In the genomic region with DNA sequence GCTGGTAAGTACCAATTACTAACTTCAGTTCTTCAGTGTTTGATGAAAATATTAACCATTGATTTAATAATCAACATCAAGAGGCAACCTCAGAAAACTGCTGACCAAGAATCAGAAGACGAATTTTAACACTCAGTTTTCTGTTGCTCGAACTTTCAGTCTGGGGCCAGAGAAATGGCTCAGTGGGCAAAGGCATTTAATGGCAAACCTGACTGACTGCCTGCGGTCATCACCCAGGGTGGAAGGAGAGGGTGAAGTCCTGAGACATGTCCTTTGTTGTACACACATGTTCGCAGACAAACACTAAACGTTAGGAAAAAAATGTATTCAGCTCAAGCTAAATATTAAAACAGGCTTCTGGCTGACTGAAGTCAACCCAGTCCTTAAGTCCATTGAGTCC, we compare ENCODE assay signal across 22 mouse cellular contexts. TPM values are rescaled to one million over a fixed set of nuclear protein-coding genes. Genes with fewer than 3 reads are reported as not detected.
DNase-seq lines count a peak whose midpoint lies in the region; ATAC-seq and TF ChIP-seq lines count a peak whose summit lies in the region.
"Had no signal": no experiment of that assay in that cellular context is flagged by ENCODE, and none has a peak within 500 bp of the region (broad histone marks: within the 10 kb centered on the region; RNA-seq: fewer than 3 reads in every experiment).

No protein-coding gene starts in this region.

- WGBS in kidney, adult 2 months: 65% methylated on average over 5 of the region's 5 CpGs
- 90% methylated on average over 5 of the region's 5 CpGs for WGBS in kidney, embryonic 14.5 days
- WGBS in midbrain, embryonic 11.5 days: 95% methylated on average over 5 of the region's 5 CpGs
- 93% methylated on average over 5 of the region's 5 CpGs for WGBS in midbrain, embryonic 14.5 days

- peak; percentile 12 for DNase-seq in kidney, adult 11 months
- no peak for DNase-seq in kidney, postnatal 25 days
- DNase-seq in kidney, adult 2 months: peak; percentile 64
- peak; percentile 73 for DNase-seq in kidney, adult 9 months
- DNase-seq in kidney, adult 18-20 months: no peak
- DNase-seq in midbrain, embryonic 11.5 days (ENCODE audit: low spot score, missing footprints): peak; percentile 64
- DNase-seq in midbrain, embryonic 14.5 days: no peak
- DNase-seq: adrenal gland, adult 2 months; adrenal gland, adult 8-10 months; adrenal gland, postnatal 10 days; adrenal gland, postnatal 14 days; adrenal gland, postnatal 25 days; adrenal gland, postnatal 36 days; B cell, adult 2 months; cerebellum, adult 11 months; cerebellum, adult 11-12 months had no signal

- no peak overlapping the region for H3K4me3 ChIP-seq in kidney, adult 2 months (ENCODE audit: insufficient read depth, low read depth, low read length)
- no peak overlapping the region for H3K4me3 ChIP-seq in kidney, embryonic 14.5 days (ENCODE audit: low read length)
- no peak overlapping the region for H3K4me3 ChIP-seq in midbrain, embryonic 11.5 days (ENCODE audit: low read depth, low read length)
- H3K4me3 ChIP-seq in midbrain, embryonic 14.5 days (replicated peaks; ENCODE audit: low read depth, low read length): no peak overlapping the region

- no peak for TF ChIP-seq POLR2A in kidney, adult 2 months (IDR thresholded peaks at IDR 0.05; ENCODE audit: low read depth, low read length)

- H3K9me3 ChIP-seq in kidney, embryonic 14.5 days (ENCODE audit: control insufficient read depth, low read length): no peaks in the 10 kb centered on the region
- no peaks in the 10 kb centered on the region for H3K9me3 ChIP-seq in midbrain, embryonic 11.5 days (ENCODE audit: control insufficient read depth, low read length)
- H3K9me3 ChIP-seq in midbrain, embryonic 14.5 days (ENCODE audit: control insufficient read depth, low read length): no peaks in the 10 kb centered on the region
- H3K9me3 ChIP-seq: G1E had no signal

- TF ChIP-seq CTCF in kidney, adult 2 months (conservative IDR thresholded peaks at IDR 0.05; ENCODE audit: insufficient read depth, insufficient read length, low read depth, low read length): no peak

- H3K9ac ChIP-seq in kidney, embryonic 14.5 days (ENCODE audit: low read depth, low read length): no peak overlapping the region
- no peak overlapping the region for H3K9ac ChIP-seq in midbrain, embryonic 11.5 days (ENCODE audit: low read length)
- no peak overlapping the region for H3K9ac ChIP-seq in midbrain, embryonic 14.5 days (replicated peaks; ENCODE audit: low read length)

- H3K4me1 ChIP-seq in kidney, adult 2 months (ENCODE audit: control insufficient read depth, insufficient read depth, low read length): peaks cover 3% of the 10 kb centered on the region; the same call in 1 of the 2 replicates
- no peaks in the 10 kb centered on the region for H3K4me1 ChIP-seq in kidney, embryonic 14.5 days (ENCODE audit: control insufficient read depth, insufficient read depth, low read length)
- H3K4me1 ChIP-seq in midbrain, embryonic 11.5 days (ENCODE audit: control insufficient read depth, insufficient read depth, low read length): no peaks in the 10 kb centered on the region; the same call in 1 of the 2 replicates
- peaks cover 6% of the 10 kb centered on the region; the same call in 1 of the 2 replicates for H3K4me1 ChIP-seq in midbrain, embryonic 14.5 days (ENCODE audit: control insufficient read depth, insufficient read depth, low read length)

- H3K27me3 ChIP-seq in kidney, adult 2 months (replicated peaks; ENCODE audit: control insufficient read depth, insufficient read depth, low read length): no peaks in the 10 kb centered on the region
- no peaks in the 10 kb centered on the region for H3K27me3 ChIP-seq in kidney, embryonic 14.5 days (ENCODE audit: control insufficient read depth, insufficient read depth, low read length)
- H3K27me3 ChIP-seq in midbrain, embryonic 11.5 days (ENCODE audit: control insufficient read depth, insufficient read depth, low read length): no peaks in the 10 kb centered on the region
- H3K27me3 ChIP-seq in midbrain, embryonic 14.5 days (ENCODE audit: control insufficient read depth, insufficient read depth, low read length): no peaks in the 10 kb centered on the region
- H3K27me3 ChIP-seq: CH12.LX, Patski had no signal

- no peaks in the 10 kb centered on the region for H3K36me3 ChIP-seq in kidney, adult 2 months (ENCODE audit: control insufficient read depth, insufficient read depth, low read length)
- no peaks in the 10 kb centered on the region for H3K36me3 ChIP-seq in kidney, embryonic 14.5 days (ENCODE audit: control insufficient read depth, insufficient read depth, low read length)
- no peaks in the 10 kb centered on the region for H3K36me3 ChIP-seq in midbrain, embryonic 11.5 days (ENCODE audit: control insufficient read depth, insufficient read depth, low read length)
- H3K36me3 ChIP-seq in midbrain, embryonic 14.5 days (ENCODE audit: control insufficient read depth, insufficient read depth, low read length): no peaks in the 10 kb centered on the region

- H3K27ac ChIP-seq in kidney, adult 2 months (ENCODE audit: insufficient read depth, low read depth, low read length): no peak overlapping the region; the same call in 1 of the 2 replicates
- no peak overlapping the region for H3K27ac ChIP-seq in kidney, embryonic 14.5 days (ENCODE audit: low read depth, low read length)
- H3K27ac ChIP-seq in midbrain, embryonic 11.5 days (ENCODE audit: low read depth, low read length): no peak overlapping the region
- H3K27ac ChIP-seq in midbrain, embryonic 14.5 days (replicated peaks; ENCODE audit: low read depth, low read length): no peak overlapping the region

- H3K4me2 ChIP-seq in kidney, embryonic 14.5 days (replicated peaks; ENCODE audit: low read depth, low read length): no peak overlapping the region
- no peak overlapping the region for H3K4me2 ChIP-seq in midbrain, embryonic 11.5 days
- H3K4me2 ChIP-seq in midbrain, embryonic 14.5 days (ENCODE audit: low read length): no peak overlapping the region

- no peak for ATAC-seq in kidney, embryonic 14.5 days (ENCODE audit: low FRiP score, low TSS enrichment)
- no peak for ATAC-seq in midbrain, embryonic 11.5 days (ENCODE audit: low FRiP score)
- ATAC-seq in midbrain, embryonic 14.5 days (ENCODE audit: low FRiP score, low TSS enrichment): no peak
- ATAC-seq: activated CD4-positive, CD25-positive, alpha-beta regulatory T cell, adult 4 months; CD4-positive, CD25-positive, alpha-beta regulatory T cell, adult 4 months; Patski had no signal

RNA-seq across cellular contexts. Expression of a gene that starts 2.6 kb away (rescaled TPM):
- 1.3 and 1.7 TPM in 2 replicates for polyA plus RNA-seq in kidney, adult 2 months (2012; rRNA removed)
- polyA plus RNA-seq in kidney, embryonic 14.5 days (2014; fragmentation: Nextera tagmentation; extraction: Ambion mirVana): 5.1 and 6.7 TPM in 2 replicates
- 7.7 and 9.0 TPM in 2 replicates for polyA plus RNA-seq in midbrain, embryonic 11.5 days (2014; fragmentation: Nextera tagmentation; extraction: Ambion mirVana)
- 5.8 and 6.6 TPM in 2 replicates for polyA plus RNA-seq in midbrain, embryonic 14.5 days (2014; fragmentation: Nextera tagmentation; extraction: Ambion mirVana)

Comparison
In these comparisons a context has a peak if more than half of its experiments do, and no peak if none do; other contexts are left out.
1. DNase-seq: peak in kidney, adult 11 months (single experiment), kidney, adult 2 months (single experiment), kidney, adult 9 months (single experiment) and midbrain, embryonic 11.5 days (single experiment); none in kidney, postnatal 25 days (0 of 2), kidney, adult 18-20 months (single experiment) and midbrain, embryonic 14.5 days (single experiment).